Mouse (Mus musculus) heart, embryonic 11.5 days (tissue): Measurements from ENCODE around the gene Dpp10. TPM values are rescaled to one million over a fixed set of nuclear protein-coding genes. Genes with fewer than 3 reads are reported as not detected.

ENCODE experiments used
- ATAC-seq: fragments of 200-750 bp; cut with Nextera tagmentation; replicated peaks from 2 replicates; pipeline ENCODE4 v1.8.0; 2017; ENCODE audit warnings: moderate library complexity; ENCODE audit not compliant: insufficient number of reproducible peaks, low FRiP score, low TSS enrichment
- H3K27ac ChIP-seq: fragments of 300-500 bp; sonication (generic); 2 replicates; pipeline ENCODE4 v1.5.1; 2014; ENCODE audit warnings: mild to moderate bottlenecking, low read depth, low read length
- H3K27me3 ChIP-seq: fragments of 300-500 bp; sonication (generic); 2 replicates; pipeline ENCODE4 v1.6.1; 2014; ENCODE audit warnings: mild to moderate bottlenecking, low read length, mixed read lengths; ENCODE audit not compliant: control insufficient read depth, insufficient read depth
- H3K36me3 ChIP-seq: fragments of 300-500 bp; sonication (generic); 2 replicates; pipeline ENCODE4 v1.6.1; 2014; ENCODE audit warnings: mild to moderate bottlenecking, low read length, moderate library complexity, mixed read lengths; ENCODE audit not compliant: control insufficient read depth, insufficient read depth
- H3K4me1 ChIP-seq: fragments of 300-500 bp; sonication (generic); 2 replicates; pipeline ENCODE4 v1.6.1; 2014; ENCODE audit warnings: low read length; ENCODE audit not compliant: control insufficient read depth, insufficient read depth
- H3K4me2 ChIP-seq: fragments of 300-500 bp; sonication (generic); 2 replicates; pipeline ENCODE4 v1.6.1; 2014; ENCODE audit warnings: mild to moderate bottlenecking, moderate library complexity
- H3K4me3 ChIP-seq: fragments of 300-500 bp; sonication (generic); 2 replicates; pipeline ENCODE4 v1.5.1; 2014; ENCODE audit warnings: low read depth, low read length
- H3K9ac ChIP-seq: fragments of 300-500 bp; sonication (generic); 2 replicates; pipeline ENCODE4 v1.6.1; 2014; ENCODE audit warnings: mild to moderate bottlenecking, low read depth, low read length, moderate library complexity
- H3K9me3 ChIP-seq: fragments of 300-500 bp; sonication (generic); replicated peaks from 2 replicates; pipeline ENCODE4 v1.6.1; 2016; ENCODE audit warnings: low read length; ENCODE audit not compliant: control insufficient read depth
- WGBS: fragments of 180-500 bp; shearing (Covaris S2); extraction: QIAGEN DNeasy Blood & Tissue Kit; methylation state at CpG from one replicate; pipeline ENCODE4 v1.1.7; 2014; ENCODE audit not compliant: insufficient replicate concordance; 5-methylcytosine and 5-hydroxymethylcytosine counted together
- polyA plus RNA-seq: library from polyadenylated mRNA; unstranded; fragments of >200 nt; fragmentation: Nextera tagmentation; extraction: Ambion mirVana; gene quantifications from 2 replicates; pipeline ENCODE4 v1.2.1, GENCODE M21; 2014

Gene Dpp10
- polyA plus RNA-seq, 1 experiment from 2014 or later = 0.10 TPM

DNA sequence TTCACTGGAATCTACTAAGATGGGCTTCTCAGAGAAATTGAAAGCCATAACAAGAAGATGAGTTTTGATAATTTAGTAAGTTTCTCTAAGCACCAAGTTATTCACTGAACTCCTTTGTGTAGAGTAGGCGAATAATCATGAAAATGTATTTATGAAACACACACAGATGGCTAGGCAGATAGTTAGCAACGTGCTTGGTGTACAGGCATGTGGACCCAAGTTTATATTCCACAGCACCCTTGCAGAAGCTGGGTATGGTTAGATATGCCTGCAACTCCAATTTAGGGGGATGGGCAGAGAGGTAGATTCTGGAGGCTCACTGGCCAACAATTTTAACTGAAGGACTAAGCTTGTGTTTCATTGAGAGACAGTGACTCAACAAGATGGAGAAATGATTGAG lies 13.4 kb downstream of the Dpp10 start:
- no peaks in the 10 kb centered on the region for H3K9me3 ChIP-seq
- H3K4me1 ChIP-seq = no peaks in the 10 kb centered on the region
- H3K4me2 ChIP-seq = no peak overlapping the region
- no peaks in the 10 kb centered on the region for H3K27me3 ChIP-seq
- no peak for ATAC-seq
- no peak overlapping the region for H3K27ac ChIP-seq
- H3K36me3 ChIP-seq = no peaks in the 10 kb centered on the region
- H3K9ac ChIP-seq = no peak overlapping the region
- no peak overlapping the region for H3K4me3 ChIP-seq
- 65% methylated on average over 2 of the region's 2 CpGs for WGBS

DNA sequence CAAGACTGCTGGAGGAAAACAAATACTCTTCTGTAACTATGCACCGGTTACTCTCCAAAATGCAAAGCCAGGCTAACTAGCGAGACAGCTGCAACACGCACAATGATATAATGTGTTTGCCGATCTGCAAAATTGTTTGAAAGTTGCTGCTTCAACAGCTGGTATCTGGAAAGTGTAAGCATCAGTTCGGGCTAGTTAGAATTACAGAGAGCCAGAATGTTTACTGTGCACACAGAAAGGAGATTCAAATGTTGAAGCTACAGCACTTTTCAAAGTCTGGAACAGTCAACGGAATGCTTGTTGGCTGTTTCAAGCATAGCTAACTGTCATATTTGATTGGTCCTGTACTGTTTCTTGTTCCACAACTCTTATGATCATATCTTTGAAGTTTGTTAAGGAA lies 42.6 kb downstream of the Dpp10 start:
- 81% methylated on average over 6 of the region's 6 CpGs for WGBS
- H3K4me2 ChIP-seq = no peak overlapping the region
- no peak for ATAC-seq
- H3K36me3 ChIP-seq = no peaks in the 10 kb centered on the region
- no peaks in the 10 kb centered on the region for H3K4me1 ChIP-seq
- no peaks in the 10 kb centered on the region for H3K9me3 ChIP-seq
- no peak overlapping the region for H3K4me3 ChIP-seq
- no peak overlapping the region for H3K9ac ChIP-seq
- no peaks in the 10 kb centered on the region for H3K27me3 ChIP-seq
- no peak overlapping the region for H3K27ac ChIP-seq

DNA sequence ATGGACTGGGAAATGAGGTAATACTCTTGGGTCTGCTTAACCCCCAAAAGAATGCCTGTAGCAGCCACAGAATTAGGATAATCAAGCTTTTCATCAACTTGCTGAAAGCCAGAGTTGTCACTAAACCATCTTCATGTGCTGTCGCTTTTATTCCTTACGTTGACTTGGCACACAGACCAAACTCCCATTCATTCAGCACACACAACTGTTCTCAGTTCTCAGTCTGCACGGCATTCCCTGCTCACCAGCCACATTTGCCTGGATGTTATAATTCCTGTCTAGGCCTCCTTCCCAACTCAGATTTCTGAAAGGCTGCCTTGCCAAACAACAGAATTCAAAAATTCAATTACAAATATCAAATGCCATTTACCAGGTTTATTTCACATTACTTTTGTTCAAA lies 49.6 kb downstream of the Dpp10 start:
- no peaks in the 10 kb centered on the region for H3K27me3 ChIP-seq
- no peak overlapping the region for H3K27ac ChIP-seq
- no peaks in the 10 kb centered on the region for H3K9me3 ChIP-seq
- H3K4me2 ChIP-seq = no peak overlapping the region
- WGBS = 86% methylated on average over 3 of the region's 3 CpGs
- H3K4me1 ChIP-seq = no peaks in the 10 kb centered on the region
- no peak overlapping the region for H3K4me3 ChIP-seq
- no peak overlapping the region for H3K9ac ChIP-seq
- H3K36me3 ChIP-seq = no peaks in the 10 kb centered on the region
- ATAC-seq = no peak

DNA sequence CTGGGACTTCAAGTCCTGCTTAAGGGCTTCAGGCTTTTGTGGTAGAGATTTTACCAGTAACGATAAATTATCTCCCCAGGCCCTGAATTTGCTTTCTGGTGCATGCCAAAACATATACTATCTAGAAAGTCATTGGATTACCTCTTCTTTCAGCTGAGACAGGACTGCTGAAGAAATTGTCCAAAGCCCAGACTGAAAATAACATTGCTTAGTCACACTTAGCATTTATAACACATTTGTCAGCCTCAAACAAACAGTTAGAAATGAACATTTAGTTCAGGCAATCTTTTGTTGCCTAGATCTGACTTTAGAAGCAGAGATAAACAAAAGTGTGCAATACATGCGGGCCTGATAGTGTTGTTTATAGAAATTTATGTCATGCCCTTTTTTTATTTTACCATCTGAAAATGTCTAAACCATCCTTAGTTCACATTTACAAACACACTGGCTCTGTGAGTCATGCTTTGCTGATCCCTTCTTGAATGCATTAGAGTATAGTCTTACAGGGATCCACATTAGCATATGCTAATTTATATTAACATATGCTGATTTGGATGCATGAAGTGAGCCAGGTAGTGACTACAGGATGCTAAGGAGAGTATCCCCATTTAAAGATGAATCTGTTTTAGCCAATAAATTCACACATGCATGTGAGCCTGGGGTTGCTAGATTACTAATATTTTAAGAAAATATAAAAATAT lies 59.9 kb downstream of the Dpp10 start:
- H3K9ac ChIP-seq = no peak overlapping the region
- 73% methylated on average over 2 of the region's 2 CpGs for WGBS
- H3K36me3 ChIP-seq = no peaks in the 10 kb centered on the region
- no peak overlapping the region for H3K4me3 ChIP-seq
- no peak overlapping the region for H3K4me2 ChIP-seq
- no peak overlapping the region for H3K27ac ChIP-seq
- H3K9me3 ChIP-seq = no peaks in the 10 kb centered on the region
- no peaks in the 10 kb centered on the region for H3K27me3 ChIP-seq
- ATAC-seq = no peak
- H3K4me1 ChIP-seq = no peaks in the 10 kb centered on the region

DNA sequence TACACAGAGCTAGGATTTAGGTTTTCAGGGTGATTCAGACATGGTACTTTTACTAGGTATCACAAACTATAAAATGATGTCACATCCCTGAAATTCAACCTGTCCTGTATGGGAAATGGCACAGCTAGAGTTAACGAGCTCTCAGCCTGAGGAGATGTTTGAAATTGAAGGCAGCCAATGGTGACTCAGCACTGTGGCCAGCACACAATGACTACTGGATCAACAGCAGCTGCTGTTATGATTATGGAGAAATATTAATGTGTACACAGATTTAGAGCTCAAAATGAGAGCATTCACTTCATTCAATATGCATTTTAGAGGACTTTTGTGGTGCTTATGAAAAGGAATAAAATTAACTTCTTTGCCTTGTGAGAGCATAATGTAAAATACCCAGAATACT lies 66.8 kb downstream of the Dpp10 start:
- no peak for ATAC-seq
- Histone ChIP-seq H3K27me3 (no peaks in the 10 kb centered on the region), H3K9me3 (no peaks in the 10 kb centered on the region), H3K9ac (no peak overlapping the region), H3K4me3 (no peak overlapping the region), H3K27ac (no peak overlapping the region), H3K36me3 (no peaks in the 10 kb centered on the region), H3K4me2 (no peak overlapping the region), H3K4me1 (no peaks in the 10 kb centered on the region)
- WGBS = 66% methylated on average over 1 of the region's 1 CpGs

DNA sequence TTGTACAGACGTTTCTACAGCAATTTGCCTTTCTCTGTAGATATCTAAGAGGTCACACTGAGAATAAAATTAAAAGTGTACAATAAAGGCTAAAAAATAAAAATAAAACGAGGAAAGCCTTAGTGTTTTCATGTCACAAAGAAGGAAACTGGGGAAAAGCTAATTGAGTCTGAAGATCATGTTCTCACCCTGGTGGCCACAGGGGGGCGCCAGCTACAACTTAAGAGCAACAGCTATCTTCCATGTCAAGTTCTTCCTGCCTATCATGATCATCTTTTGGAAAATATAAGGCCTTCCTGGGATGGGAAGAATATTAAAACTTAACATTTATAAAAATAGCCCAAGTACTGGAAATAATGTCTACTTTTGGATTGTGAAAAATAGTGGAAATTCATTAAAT lies 70.7 kb downstream of the Dpp10 start:
- WGBS = 17% methylated on average over 3 of the region's 3 CpGs
- H3K27ac ChIP-seq = no peak overlapping the region
- ATAC-seq = no peak
- H3K4me1 ChIP-seq = no peaks in the 10 kb centered on the region
- no peak overlapping the region for H3K9ac ChIP-seq
- H3K4me3 ChIP-seq = no peak overlapping the region
- no peaks in the 10 kb centered on the region for H3K36me3 ChIP-seq
- H3K4me2 ChIP-seq = no peak overlapping the region
- H3K9me3 ChIP-seq = no peaks in the 10 kb centered on the region
- no peaks in the 10 kb centered on the region for H3K27me3 ChIP-seq

DNA sequence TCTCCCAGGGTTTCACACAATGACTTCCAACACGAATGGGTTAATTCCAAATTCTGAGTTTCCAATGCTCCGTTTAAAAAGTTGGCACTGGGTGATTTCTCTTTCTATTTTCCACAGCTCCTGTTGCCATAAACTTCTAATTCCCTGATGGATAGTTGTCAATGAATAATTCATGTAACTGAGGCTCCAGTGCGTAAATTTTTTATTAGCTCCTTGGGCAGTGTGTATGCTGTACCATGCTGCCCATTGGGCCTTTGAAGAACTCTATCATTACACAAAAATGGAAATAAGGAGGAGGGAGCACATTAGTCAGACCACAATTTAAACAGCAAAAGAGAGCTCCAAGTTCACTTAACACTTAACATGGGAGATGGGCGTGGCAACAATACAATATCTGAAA lies 99.2 kb downstream of the Dpp10 start:
- H3K9ac ChIP-seq = no peak overlapping the region
- no peak overlapping the region for H3K27ac ChIP-seq
- H3K4me2 ChIP-seq = no peak overlapping the region
- H3K36me3 ChIP-seq = no peaks in the 10 kb centered on the region
- H3K9me3 ChIP-seq = no peaks in the 10 kb centered on the region
- no peak for ATAC-seq
- no peaks in the 10 kb centered on the region for H3K27me3 ChIP-seq
- H3K4me3 ChIP-seq = no peak overlapping the region
- H3K4me1 ChIP-seq = no peaks in the 10 kb centered on the region
- WGBS = 77% methylated on average over 4 of the region's 4 CpGs

DNA sequence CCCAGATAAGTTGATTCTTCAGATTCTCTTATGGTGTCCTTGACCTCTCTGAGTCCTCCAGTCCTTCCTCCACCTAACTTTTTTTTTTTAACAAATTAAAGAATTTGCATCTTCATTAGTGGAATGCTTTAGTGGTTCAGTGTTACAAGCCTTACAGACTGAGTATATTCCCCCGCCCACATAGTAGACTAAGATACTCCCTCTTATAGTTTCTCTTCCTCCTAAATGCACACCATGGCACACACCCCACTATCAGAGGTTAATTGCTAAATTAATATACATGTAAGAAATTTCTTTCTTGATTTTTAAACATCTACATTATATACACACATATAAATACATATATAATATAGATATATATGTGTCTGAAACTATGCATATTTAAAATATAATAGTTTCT lies 104.5 kb downstream of the Dpp10 start:
- H3K27ac ChIP-seq = no peak overlapping the region
- H3K4me3 ChIP-seq = no peak overlapping the region
- no peak overlapping the region for H3K4me2 ChIP-seq
- no peaks in the 10 kb centered on the region for H3K27me3 ChIP-seq
- H3K9me3 ChIP-seq = no peaks in the 10 kb centered on the region
- H3K4me1 ChIP-seq = no peaks in the 10 kb centered on the region
- no peaks in the 10 kb centered on the region for H3K36me3 ChIP-seq
- no peak overlapping the region for H3K9ac ChIP-seq
- 84% methylated on average over 1 of the region's 1 CpGs for WGBS
- no peak for ATAC-seq
